8 mouse cellular contexts compared by ENCODE assay signal in genomic region chr7:127208553-127209438, GRCm38 (mm10). TPM values are rescaled to one million over a fixed set of nuclear protein-coding genes. Genes with fewer than 3 reads are reported as not detected.
DNase-seq lines count a peak whose midpoint lies in the region; ATAC-seq lines count a peak whose summit lies in the region.

Gene Mylpf, plus strand, starts transcription at chr7:127208890.

- H3K4me2 ChIP-seq in intestine, embryonic 14.5 days (ENCODE audit: low read length): peak within 1 kb of the TSS; percentile 92

- no peaks in the 10 kb centered on the region for H3K9me3 ChIP-seq in intestine, embryonic 14.5 days (ENCODE audit: control insufficient read depth, low read length)

- H3K27ac ChIP-seq in intestine, embryonic 14.5 days (ENCODE audit: low read depth): peak within 1 kb of the TSS; percentile 79

- DNase-seq in adrenal gland, adult 18-20 months (ENCODE audit: low spot score in 2 of 2): peak; percentile 90 to 92
- peak; percentile 97 for DNase-seq in embryo, embryonic 11 days
- peak; percentile 94 for DNase-seq in gastrocnemius, postnatal 25 days
- DNase-seq in intestine, embryonic 14.5 days (ENCODE audit: low spot score): peak; percentile 91
- DNase-seq in left cerebral cortex, postnatal 14 days (ENCODE audit: low spot score in 2 of 2): peak; percentile 93 to 98
- peak; percentile 96 for DNase-seq in mesoderm, embryonic 11.5 days (ENCODE audit: low read depth, low spot score)
- peak; percentile 91 to 97 for DNase-seq in right cerebral cortex, postnatal 36 days (ENCODE audit: low spot score in 2 of 2)
- DNase-seq in yolk sac, embryonic 10.5 days (ENCODE audit: low spot score): peak; percentile 98

- no peaks in the 10 kb centered on the region for H3K27me3 ChIP-seq in intestine, embryonic 14.5 days (replicated peaks; ENCODE audit: control insufficient read depth, insufficient read depth, low read length)

- H3K36me3 ChIP-seq in intestine, embryonic 14.5 days (ENCODE audit: control insufficient read depth, insufficient read depth, low read length): peaks cover 10% of the 10 kb centered on the region

- H3K9ac ChIP-seq in intestine, embryonic 14.5 days (ENCODE audit: low read length): peak within 1 kb of the TSS; percentile 91

- 0% methylated on average over 43 of the region's 44 CpGs for WGBS in intestine, embryonic 14.5 days

- peak; percentile 92 for ATAC-seq in intestine, embryonic 14.5 days (replicated peaks; ENCODE audit: low FRiP score, low TSS enrichment, low read depth)

- peaks cover 16% of the 10 kb centered on the region for H3K4me1 ChIP-seq in intestine, embryonic 14.5 days (replicated peaks; ENCODE audit: control insufficient read depth, insufficient read depth, low read length)

- H3K4me3 ChIP-seq in intestine, embryonic 14.5 days (ENCODE audit: low read depth, low read length): peak within 1 kb of the TSS; percentile 90

- intact Hi-C loops in left cerebral cortex, postnatal 14 days (cut with DNase I): no loop called here

RNA-seq across cellular contexts. Expression of gene Mylpf, which starts in this region (rescaled TPM):
- 10 to 100 TPM in 1 of 2 experiments, under 1 TPM in 1; 0.66 to 16.3 TPM for total RNA-seq in adrenal gland, adult 18-20 months (2021)
- total RNA-seq in gastrocnemius, postnatal 25 days (2021): over 10,000 TPM; 49,123 to 49,891 TPM
- polyA plus RNA-seq in intestine, embryonic 14.5 days (2014; fragmentation: Nextera tagmentation; extraction: Ambion mirVana): 10.8 and 12.9 TPM in 2 replicates
- 1 to 10 TPM; 1.7 to 4.2 TPM for total RNA-seq in left cerebral cortex, postnatal 14 days (2021)

Comparison
In these comparisons a context has a peak if more than half of its experiments do, and no peak if none do; other contexts are left out.
1. Peak in every context shown above with its lines: DNase-seq, ATAC-seq, H3K4me3 ChIP-seq and H3K27ac ChIP-seq.
2. RNA of gene Mylpf (total RNA-seq): 49,123 to 49,891 TPM in gastrocnemius, postnatal 25 days; 0.66 to 16.3 TPM in adrenal gland, adult 18-20 months and 1.7 to 4.2 TPM in left cerebral cortex, postnatal 14 days; every median in the first group is over 1,000 times any median in the second.